Mouse (Mus musculus) macrophage (primary cell): ENCODE measurements around the gene Spats1. TPM values are rescaled to one million over a fixed set of nuclear protein-coding genes. Genes with fewer than 3 reads are reported as not detected.
A peak's percentile ranks its signal among the peaks of the same experiment; 100 is the strongest.
"Not testable (repeated sequence)": the region's sequence is repeated elsewhere in the genome, so short reads cannot be mapped to it uniquely, and the experiment has no call there.

Experiments used
- H3K27ac ChIP-seq: fragments of 350-480 bp; formaldehyde crosslinking; 2 replicates; pipeline ENCODE4 v1.9.0; 2021
- H3K36me3 ChIP-seq: fragments of 350-480 bp; formaldehyde crosslinking; 2 replicates; pipeline ENCODE4 v1.9.0; 2021; ENCODE audit errors: inconsistent target
- H3K4me3 ChIP-seq: fragments of 350-480 bp; formaldehyde crosslinking; 2 replicates; pipeline ENCODE4 v1.9.0; 2021; ENCODE audit errors: inconsistent target
- H3K79me2 ChIP-seq: fragments of 350-480 bp; formaldehyde crosslinking; 2 replicates; pipeline ENCODE4 v1.9.0; 2021; ENCODE audit errors: inconsistent target
- WGBS: methylation state at CpG from one replicate; pipeline ENCODE4 v1.1.7; 2026; ENCODE audit warnings: inconsistent platforms; ENCODE audit not compliant: missing documents; 5-methylcytosine and 5-hydroxymethylcytosine counted together
- polyA plus RNA-seq: library from polyadenylated mRNA; stranded (reverse); fragments of 250-400 nt; gene quantifications from 3 replicates; pipeline ENCODE4 v1.2.4, GENCODE M21; 2018; ENCODE audit warnings: inconsistent platforms

The Spats1 gene
- polyA plus RNA-seq, 1 experiment from 2014 or later = not detected

GRCm38 (mm10) chr17:45445923-45446322 lies 29.3 kb downstream of the Spats1 start:
- Histone ChIP-seq H3K27ac (no peak overlapping the region), H3K36me3 (no peaks in the 10 kb centered on the region), H3K79me2 (no peaks in the 10 kb centered on the region), H3K4me3 (no peak overlapping the region)
- WGBS = 41% methylated on average over 4 of the region's 4 CpGs

GRCm38 (mm10) chr17:45434262-45434590 lies 41.0 kb downstream of the Spats1 start:
- H3K27ac ChIP-seq = peak overlapping the region; percentile 78; the same call in 1 of the 2 replicates
- H3K36me3 ChIP-seq = no peaks in the 10 kb centered on the region
- 4% methylated on average over 12 of the region's 12 CpGs for WGBS

GRCm38 (mm10) chr17:45433419-45434261 lies 41.6 kb downstream of the Spats1 start, which contains the start of gene Cdc5l:
Gene Cdc5l (minus strand): TSS chr17:45433737.
- H3K79me2 ChIP-seq = peaks cover 44% of the 10 kb centered on the region
- H3K36me3 ChIP-seq = no peaks in the 10 kb centered on the region
- H3K27ac ChIP-seq = peak within 1 kb of the TSS; percentile 78
- WGBS = 0% methylated on average over 69 of the region's 73 CpGs
- peak within 1 kb of the TSS; percentile 84 for H3K4me3 ChIP-seq

More at GRCm38 (mm10) chr17:45434262-45434590, 41.0 kb downstream of the Spats1 start:
- Histone ChIP-seq H3K4me3 (peak overlapping the region; percentile 84), H3K79me2 (peaks cover 38% of the 10 kb centered on the region)

GRCm38 (mm10) chr17:45432706-45433398 lies 42.4 kb downstream of the Spats1 start:
- Histone ChIP-seq H3K36me3 (no peaks in the 10 kb centered on the region), H3K79me2 (peaks cover 52% of the 10 kb centered on the region), H3K27ac (peak overlapping the region; percentile 78), H3K4me3 (peak overlapping the region; percentile 84)
- 1% methylated on average over 60 of the region's 62 CpGs for WGBS

GRCm38 (mm10) chr17:45432007-45432406 lies 43.2 kb downstream of the Spats1 start:
- peak overlapping the region; percentile 84 for H3K4me3 ChIP-seq
- WGBS = 72% methylated on average over 3 of the region's 3 CpGs

GRCm38 (mm10) chr17:45417387-45417786 lies 57.8 kb downstream of the Spats1 start:
- Histone ChIP-seq H3K79me2 (no peaks in the 10 kb centered on the region; the same call in 1 of the 2 replicates), H3K4me3 (no peak overlapping the region), H3K36me3 (peaks cover 76% of the 10 kb centered on the region), H3K27ac (no peak overlapping the region)
- WGBS = 92% methylated on average over 2 of the region's 2 CpGs

More at GRCm38 (mm10) chr17:45432007-45432406, 43.2 kb downstream of the Spats1 start:
- peaks cover 60% of the 10 kb centered on the region for H3K79me2 ChIP-seq
- H3K36me3 ChIP-seq = 0 out of 2 replicates have a peak, but pooled peaks cover 4% of the 10 kb centered on the region
- no peak overlapping the region for H3K27ac ChIP-seq

- peaks cover 88% of the 10 kb centered on the region for H3K36me3 ChIP-seq
- not testable (repeated sequence) for H3K27ac ChIP-seq, H3K79me2 ChIP-seq, H3K4me3 ChIP-seq
- 86% methylated on average over 1 of the region's 2 CpGs for WGBS
These were observed 63.6 kb downstream of the Spats1 start for GRCm38 (mm10) chr17:45411617-45412016.

GRCm38 (mm10) chr17:45408719-45409118 lies 66.5 kb downstream of the Spats1 start:
- no peaks in the 10 kb centered on the region for H3K79me2 ChIP-seq
- WGBS = 100% methylated on average over 2 of the region's 2 CpGs
- H3K4me3 ChIP-seq = no peak overlapping the region
- H3K27ac ChIP-seq = no peak overlapping the region
- peaks cover 76% of the 10 kb centered on the region for H3K36me3 ChIP-seq

- Histone ChIP-seq H3K36me3 (peaks cover 57% of the 10 kb centered on the region), H3K4me3 (no peak overlapping the region), H3K79me2 (peaks cover 4% of the 10 kb centered on the region; the same call in 1 of the 2 replicates), H3K27ac (no peak overlapping the region)
- WGBS = 93% methylated on average over 7 of the region's 10 CpGs
These were observed 68.9 kb downstream of the Spats1 start for GRCm38 (mm10) chr17:45406281-45406680.

GRCm38 (mm10) chr17:45403207-45403606 lies 72.0 kb downstream of the Spats1 start:
- Histone ChIP-seq H3K36me3 (peaks cover 27% of the 10 kb centered on the region; the same call in 1 of the 2 replicates), H3K27ac (no peak overlapping the region), H3K79me2 (peaks cover 30% of the 10 kb centered on the region; the same call in 1 of the 2 replicates), H3K4me3 (no peak overlapping the region)
- 15% methylated on average over 3 of the region's 3 CpGs for WGBS

GRCm38 (mm10) chr17:45402601-45403000 lies 72.6 kb downstream of the Spats1 start:
- Histone ChIP-seq H3K4me3 (no peak overlapping the region), H3K36me3 (peaks cover 26% of the 10 kb centered on the region; the same call in 1 of the 2 replicates)
- WGBS = 98% methylated on average over 3 of the region's 3 CpGs

GRCm38 (mm10) chr17:45402126-45402525 lies 73.1 kb downstream of the Spats1 start:
- WGBS = 88% methylated on average over 1 of the region's 1 CpGs
- Histone ChIP-seq H3K36me3 (peaks cover 24% of the 10 kb centered on the region; the same call in 1 of the 2 replicates), H3K27ac (no peak overlapping the region), H3K79me2 (peaks cover 41% of the 10 kb centered on the region), H3K4me3 (no peak overlapping the region)

More at GRCm38 (mm10) chr17:45402601-45403000, 72.6 kb downstream of the Spats1 start:
- Histone ChIP-seq H3K79me2 (peaks cover 36% of the 10 kb centered on the region; the same call in 1 of the 2 replicates), H3K27ac (no peak overlapping the region)

GRCm38 (mm10) chr17:45401126-45401905 lies 73.9 kb downstream of the Spats1 start:
- peaks cover 19% of the 10 kb centered on the region; the same call in 1 of the 2 replicates for H3K36me3 ChIP-seq
- no peak overlapping the region for H3K4me3 ChIP-seq
- peaks cover 48% of the 10 kb centered on the region for H3K79me2 ChIP-seq
- H3K27ac ChIP-seq = 0 out of 2 replicates have a peak overlapping the region, but pooled peaks have one; percentile 8
- WGBS = 81% methylated on average over 5 of the region's 5 CpGs

- H3K4me3 ChIP-seq = no peak overlapping the region
- WGBS = 96% methylated on average over 2 of the region's 2 CpGs
- H3K27ac ChIP-seq = no peak overlapping the region
- peaks cover 18% of the 10 kb centered on the region; the same call in 1 of the 2 replicates for H3K36me3 ChIP-seq
- H3K79me2 ChIP-seq = peaks cover 56% of the 10 kb centered on the region
These were observed 77.2 kb downstream of the Spats1 start for GRCm38 (mm10) chr17:45398021-45398420.
